Mouse (Mus musculus) stomach, postnatal 0 days (tissue): ENCODE results near the gene Qpctl. TPM values are rescaled to one million over a fixed set of nuclear protein-coding genes. Genes with fewer than 3 reads are reported as not detected.

Source experiments
- ATAC-seq: fragments of 200-750 bp; cut with Nextera tagmentation; 2 replicates; pipeline ENCODE4 v1.8.0; 2017; ENCODE audit not compliant: low FRiP score, low TSS enrichment
- DNase-seq: peaks from one replicate; pipeline ENCODE4 v3.0.0-alpha.2; 2016; ENCODE audit warnings: low spot score
- H3K27ac ChIP-seq: fragments of 300-500 bp; sonication (generic); replicated peaks from 2 replicates; pipeline ENCODE4 v1.5.1; 2014; ENCODE audit warnings: mild to moderate bottlenecking, control low read depth
- H3K27me3 ChIP-seq: fragments of 300-500 bp; sonication (generic); 2 replicates; pipeline ENCODE4 v1.6.1; 2014; ENCODE audit warnings: low read length; ENCODE audit not compliant: control insufficient read depth, insufficient read depth
- H3K36me3 ChIP-seq: fragments of 300-500 bp; sonication (generic); 2 replicates; pipeline ENCODE4 v1.6.1; 2014; ENCODE audit warnings: low read length, mixed read lengths; ENCODE audit not compliant: control insufficient read depth, insufficient read depth
- H3K4me1 ChIP-seq: fragments of 300-500 bp; sonication (generic); replicated peaks from 2 replicates; pipeline ENCODE4 v1.6.1; 2014; ENCODE audit warnings: antibody characterized with exemption; ENCODE audit not compliant: control insufficient read depth, insufficient read depth
- H3K4me2 ChIP-seq: fragments of 300-500 bp; sonication (generic); replicated peaks from 2 replicates; pipeline ENCODE4 v1.6.1; 2014; ENCODE audit warnings: low read depth, mild to moderate bottlenecking, control low read depth, moderate library complexity
- H3K4me3 ChIP-seq: fragments of 300-500 bp; sonication (generic); 2 replicates; pipeline ENCODE4 v1.5.1; 2014; ENCODE audit warnings: low read depth, low read length, control low read depth
- H3K9ac ChIP-seq: fragments of 300-500 bp; sonication (generic); 2 replicates; pipeline ENCODE4 v1.6.1; 2014; ENCODE audit warnings: mild to moderate bottlenecking, low read length, control low read depth, mixed read lengths
- H3K9me3 ChIP-seq: fragments of 300-500 bp; sonication (generic); 2 replicates; pipeline ENCODE4 v1.6.1; 2016; ENCODE audit warnings: low read length; ENCODE audit not compliant: control insufficient read depth
- CTCF ChIP-seq: IDR thresholded peaks from 2 replicates; pipeline ENCODE4 v1.5.1; 2016; ENCODE audit warnings: antibody characterized with exemption, low read depth, mild to moderate bottlenecking, moderate library complexity
- EP300 ChIP-seq: optimal IDR thresholded peaks from 2 replicates; pipeline ENCODE3; 2016; ENCODE audit warnings: antibody characterized with exemption
- WGBS: fragments of 180-500 bp; shearing (Covaris S2); extraction: QIAGEN DNeasy Blood & Tissue Kit; methylation state at CpG from one replicate; pipeline ENCODE4 v1.1.7; 2014; 5-methylcytosine and 5-hydroxymethylcytosine counted together
- microRNA counts: library from miRNA; unstranded; fragments of <30 nt; microRNA quantifications from one replicate; lab custom pipeline; 2015
- microRNA-seq: library from miRNA; unstranded; fragments of <30 nt; microRNA quantifications from one replicate; pipeline ENCODE4, GENCODE M21; 2016
- polyA plus RNA-seq: library from polyadenylated mRNA; unstranded; fragments of >200 nt; fragmentation: Nextera tagmentation; extraction: Ambion mirVana; gene quantifications from 2 replicates; pipeline ENCODE4 v1.2.1, GENCODE M21; 2015

The Qpctl gene
- polyA plus RNA-seq, 1 experiment from 2014 or later: 11.8 TPM

- DNase-seq: peak; percentile 95
These were observed 55.3 kb downstream of the Qpctl start for GRCm38 (mm10) chr7:19093537-19094385.

GRCm38 (mm10) chr7:19093174-19093521 lies 55.9 kb downstream of the Qpctl start:
- H3K27ac ChIP-seq: peak overlapping the region; percentile 65

More at GRCm38 (mm10) chr7:19093537-19094385, 55.3 kb downstream of the Qpctl start:
- Histone ChIP-seq H3K9ac (peak overlapping the region; percentile 82), H3K27me3 (no peaks in the 10 kb centered on the region), H3K27ac (peak overlapping the region; percentile 97), H3K9me3 (no peaks in the 10 kb centered on the region), H3K36me3 (peaks cover 14% of the 10 kb centered on the region; the same call in 1 of the 2 replicates), H3K4me2 (peak overlapping the region; percentile 83), H3K4me1 (peaks cover 7% of the 10 kb centered on the region; the same call in 1 of the 2 replicates), H3K4me3 (peak overlapping the region; percentile 70)
- WGBS: under 1% methylated on average over 45 of the region's 45 CpGs
- peak; percentile 86 for ATAC-seq
- no peak for TF ChIP-seq CTCF
- peak; percentile 85 for TF ChIP-seq EP300

GRCm38 (mm10) chr7:19092381-19093173 lies 56.5 kb downstream of the Qpctl start:
- Histone ChIP-seq H3K4me2 (peak overlapping the region; percentile 83), H3K9me3 (no peaks in the 10 kb centered on the region), H3K9ac (peak overlapping the region; percentile 45), H3K27me3 (no peaks in the 10 kb centered on the region), H3K4me3 (peak overlapping the region; percentile 70), H3K4me1 (peaks cover 7% of the 10 kb centered on the region; the same call in 1 of the 2 replicates), H3K36me3 (peaks cover 14% of the 10 kb centered on the region; the same call in 1 of the 2 replicates), H3K27ac (peak overlapping the region; percentile 65)
- TF ChIP-seq CTCF (no peak), EP300 (no peak)
- ATAC-seq (peak; percentile 8), DNase-seq (peak; percentile 53)
- 9% methylated on average over 36 of the region's 38 CpGs for WGBS

More at GRCm38 (mm10) chr7:19093174-19093521, 55.9 kb downstream of the Qpctl start:
- peak overlapping the region; percentile 45 for H3K9ac ChIP-seq
- 0% methylated on average over 9 of the region's 15 CpGs for WGBS
- ATAC-seq (peak; percentile 70), DNase-seq (peak; percentile 91)
- H3K27me3 ChIP-seq: no peaks in the 10 kb centered on the region
- H3K4me2 ChIP-seq: peak overlapping the region; percentile 83
- H3K4me1 ChIP-seq: peaks cover 7% of the 10 kb centered on the region; the same call in 1 of the 2 replicates
- H3K36me3 ChIP-seq: peaks cover 14% of the 10 kb centered on the region; the same call in 1 of the 2 replicates
- TF ChIP-seq CTCF (peak; percentile 93), EP300 (no peak)
- no peaks in the 10 kb centered on the region for H3K9me3 ChIP-seq
- H3K4me3 ChIP-seq: peak overlapping the region; percentile 70

GRCm38 (mm10) chr7:19091913-19092312 lies 57.2 kb downstream of the Qpctl start:
- H3K27ac ChIP-seq: no peak overlapping the region
- H3K4me2 ChIP-seq: peak overlapping the region; percentile 83; the same call in 1 of the 2 replicates
- H3K9ac ChIP-seq: no peak overlapping the region
- TF ChIP-seq CTCF (no peak), EP300 (no peak)
- H3K36me3 ChIP-seq: peaks cover 11% of the 10 kb centered on the region; the same call in 1 of the 2 replicates
- H3K4me1 ChIP-seq: peaks cover 7% of the 10 kb centered on the region; the same call in 1 of the 2 replicates
- DNase-seq (no peak), ATAC-seq (no peak)
- H3K4me3 ChIP-seq: no peak overlapping the region
- no peaks in the 10 kb centered on the region for H3K9me3 ChIP-seq
- H3K27me3 ChIP-seq: no peaks in the 10 kb centered on the region
- WGBS: 67% methylated on average over 17 of the region's 17 CpGs

MicroRNAs encoded within 50 kb of the gene (microRNA counts, 519-probe panel; counts per million panel counts)
- microRNA mmu-miR-330 (lab: Ali Mortazavi, UCI): not detected

Small RNA genes within 50 kb of the gene (microRNA-seq; reads per million reads assigned to microRNA genes)
- gene Mir330: 181 reads per million, percentile 52 among the genes with 10 or more reads in this experiment

Other genes starting within 250 kb of the Qpctl start
- 15.4 and 19.1 TPM in 2 replicates for gene Ccdc61, start 238.9 kb downstream of the Qpctl start, polyA plus RNA-seq
- 0.18 and 0.22 TPM in 2 replicates for gene Nova2, start 223.4 kb downstream of the Qpctl start, polyA plus RNA-seq
- gene Nanos2, start 161.9 kb downstream of the Qpctl start, polyA plus RNA-seq: not detected in 2 replicates
- 1.3 and 1.4 TPM in 2 replicates for gene Mypop, start 158.0 kb downstream of the Qpctl start, polyA plus RNA-seq
- 9.8 and 12.0 TPM in 2 replicates for gene Irf2bp1, start 145.2 kb downstream of the Qpctl start, polyA plus RNA-seq
- 39.2 and 46.0 TPM in 2 replicates for gene Foxa3, start 125.8 kb downstream of the Qpctl start, polyA plus RNA-seq
- gene Sympk, start 124.9 kb downstream of the Qpctl start, polyA plus RNA-seq: 9.1 and 9.6 TPM in 2 replicates
- gene Rsph6a, start 94.6 kb downstream of the Qpctl start, polyA plus RNA-seq: not detected in 2 replicates
- 4.5 and 7.0 TPM in 2 replicates for gene Dmwd, start 73.1 kb downstream of the Qpctl start, polyA plus RNA-seq
- 91.3 and 103 TPM in 2 replicates for gene Dmpk, start 65.4 kb downstream of the Qpctl start, polyA plus RNA-seq
- 6.1 and 7.7 TPM in 2 replicates for gene Six5, start 54.7 kb downstream of the Qpctl start, polyA plus RNA-seq
- 0.72 and 0.76 TPM in 2 replicates for gene Gm4969, start 30.9 kb downstream of the Qpctl start, polyA plus RNA-seq
- 6.5 and 6.7 TPM in 2 replicates for gene Fbxo46, start 29.4 kb downstream of the Qpctl start, polyA plus RNA-seq
- gene Snrpd2, start 431 bp upstream of the Qpctl start, polyA plus RNA-seq: 96.9 and 103 TPM in 2 replicates
- gene Gipr, start 16.8 kb upstream of the Qpctl start, polyA plus RNA-seq: 0.22 and 0.27 TPM in 2 replicates
- 8.4 and 8.8 TPM in 2 replicates for gene Eml2, start 27.1 kb upstream of the Qpctl start, polyA plus RNA-seq
- gene Gpr4, start 63.2 kb upstream of the Qpctl start, polyA plus RNA-seq: 0.85 and 1.3 TPM in 2 replicates
- 20.3 and 20.7 TPM in 2 replicates for gene Opa3, start 79.0 kb upstream of the Qpctl start, polyA plus RNA-seq
- 108 and 120 TPM in 2 replicates for gene Vasp, start 122.5 kb upstream of the Qpctl start, polyA plus RNA-seq
- 0.17 and 0.21 TPM in 2 replicates for gene Ppm1n, start 130.8 kb upstream of the Qpctl start, polyA plus RNA-seq
- gene Rtn2, start 133.3 kb upstream of the Qpctl start, polyA plus RNA-seq: 10.1 and 12.1 TPM in 2 replicates
- gene Fosb, start 160.8 kb upstream of the Qpctl start, polyA plus RNA-seq: 0.21 and 0.38 TPM in 2 replicates
- 32.8 and 36.9 TPM in 2 replicates for gene Ercc1, start 195.5 kb upstream of the Qpctl start, polyA plus RNA-seq
- 13.4 and 13.6 TPM in 2 replicates for gene Cd3eap, start 210.2 kb upstream of the Qpctl start, polyA plus RNA-seq
- 10.3 and 12.2 TPM in 2 replicates for gene Ppp1r13l, start 210.5 kb upstream of the Qpctl start, polyA plus RNA-seq
- 6.0 and 6.4 TPM in 2 replicates for gene Ercc2, start 232.7 kb upstream of the Qpctl start, polyA plus RNA-seq